Mouse (Mus musculus): Measurements from ENCODE around the gene C8g. TPM values are rescaled to one million over a fixed set of nuclear protein-coding genes. Genes with fewer than 3 reads are reported as not detected.
A peak's percentile ranks its signal among the peaks of the same experiment; 100 is the strongest.

C8g gene
- total and polyA plus RNA-seq, 2 experiments from 2014 or later, result 1.6 to 2.4 TPM

DNA sequence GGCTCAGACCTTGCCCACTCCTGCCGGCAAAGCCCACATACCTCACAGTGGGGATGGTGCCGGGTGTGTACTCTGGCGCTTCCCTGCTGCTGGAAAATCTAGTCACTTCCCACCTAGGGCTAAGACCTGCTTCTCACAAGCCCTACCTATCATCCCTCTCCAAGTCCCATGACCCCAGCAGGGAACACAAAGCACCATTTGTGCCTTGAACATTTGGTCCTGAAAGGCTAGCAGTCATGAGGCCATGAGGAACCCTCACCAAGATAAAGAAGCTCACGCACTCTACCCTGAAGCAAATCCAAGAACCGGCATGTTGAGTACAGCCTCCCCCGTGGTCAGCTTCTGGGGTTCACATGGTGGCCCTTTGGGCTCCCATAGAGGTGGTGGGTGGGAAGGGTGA lies 31.6 kb downstream of the C8g start, which contains the start of gene Ptgds:
TSS of gene Ptgds (minus strand) at position 78 of the 400 bp plus-strand sequence.
- Histone ChIP-seq H3K27me3 (ENCODE audit: control insufficient read depth, insufficient read depth, low read length) (no peaks in the 10 kb centered on the region), H3K9me3 (replicated peaks; ENCODE audit: control insufficient read depth, low read length) (no peaks in the 10 kb centered on the region), H3K4me1 (ENCODE audit: control insufficient read depth, insufficient read depth) (peaks cover 33% of the 10 kb centered on the region), H3K36me3 (replicated peaks; ENCODE audit: control insufficient read depth, insufficient read depth, low read length) (no peaks in the 10 kb centered on the region), H3K4me3 (ENCODE audit: low read depth, low read length) (peak within 1 kb of the TSS; percentile 12), H3K4me2 (ENCODE audit: low read depth, low read length) (peak within 1 kb of the TSS; percentile 55), H3K27ac (ENCODE audit: low read depth) (peak within 1 kb of the TSS; percentile 96), H3K9ac (replicated peaks; ENCODE audit: low read depth, low read length) (peak within 1 kb of the TSS; percentile 29; the same call in 1 of the 2 replicates)
- ATAC-seq (ENCODE audit: insufficient read depth, low read depth) (no peak; the same call in none of the 2 replicates), DNase-seq (ENCODE audit: low spot score) (no peak)
- peak; percentile 66 for TF ChIP-seq EP300 (IDR thresholded peaks at IDR 0.05; ENCODE audit: low read depth)
- TF ChIP-seq CTCF (IDR thresholded peaks at IDR 0.05; ENCODE audit: low read depth), result no peak
- 28% methylated on average over 6 of the region's 6 CpGs for WGBS

DNA sequence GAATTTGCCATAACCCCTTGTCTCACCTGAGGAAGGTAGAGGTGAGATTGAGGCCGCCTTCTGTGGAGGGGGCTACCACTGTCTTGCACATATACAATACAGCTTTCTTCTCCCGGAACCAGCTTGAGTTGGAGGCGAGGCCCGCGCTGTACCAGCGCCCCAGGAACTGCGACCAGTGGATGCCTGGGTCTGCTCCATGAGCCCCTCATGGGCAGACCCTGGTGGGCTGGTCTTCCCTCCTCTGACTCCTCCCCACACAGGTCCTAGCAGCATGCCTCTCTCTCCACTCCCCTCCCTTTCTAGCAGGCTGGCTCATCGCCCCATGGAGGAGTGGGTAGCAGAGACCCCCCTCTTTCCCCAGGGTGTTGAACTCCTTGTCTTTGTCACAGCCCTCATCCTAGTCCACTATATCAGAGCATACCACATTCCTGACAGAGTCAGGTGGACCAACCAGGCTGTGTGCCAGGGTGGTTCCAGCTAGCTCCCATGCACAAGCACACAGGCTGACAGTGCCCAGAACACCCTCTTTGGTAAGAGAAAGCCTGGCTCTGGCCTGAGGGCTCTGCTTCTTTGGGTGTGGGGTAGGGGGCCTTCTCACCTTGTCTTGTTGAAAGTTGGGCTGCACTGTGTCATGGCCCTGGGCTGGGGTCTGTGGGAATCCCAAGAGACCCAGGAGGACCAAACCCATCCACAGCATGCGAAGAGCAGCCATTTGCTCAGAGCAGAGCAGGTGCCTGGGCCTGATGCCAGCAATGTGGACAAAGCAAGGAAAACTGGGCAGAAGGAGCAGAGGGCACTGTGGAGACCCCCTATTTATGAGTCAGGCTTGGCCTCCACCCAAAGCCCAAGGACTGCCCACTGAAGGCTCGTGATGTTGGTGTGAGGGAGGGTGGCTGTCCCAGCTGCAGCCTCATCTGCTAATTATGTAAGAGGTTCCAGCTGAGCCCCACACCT lies 32.3 kb downstream of the C8g start:
- Histone ChIP-seq H3K4me3 (ENCODE audit: low read depth, low read length) (peak overlapping the region; percentile 12), H3K36me3 (replicated peaks; ENCODE audit: control insufficient read depth, insufficient read depth, low read length) (no peaks in the 10 kb centered on the region), H3K4me2 (ENCODE audit: low read depth, low read length) (peak overlapping the region; percentile 55), H3K9me3 (replicated peaks; ENCODE audit: control insufficient read depth, low read length) (no peaks in the 10 kb centered on the region), H3K27ac (ENCODE audit: low read depth) (peak overlapping the region; percentile 96), H3K9ac (replicated peaks; ENCODE audit: low read depth, low read length) (peak overlapping the region; percentile 29; the same call in 1 of the 2 replicates), H3K4me1 (ENCODE audit: control insufficient read depth, insufficient read depth) (peaks cover 33% of the 10 kb centered on the region), H3K27me3 (ENCODE audit: control insufficient read depth, insufficient read depth, low read length) (no peaks in the 10 kb centered on the region)
- TF ChIP-seq CTCF (IDR thresholded peaks at IDR 0.05; ENCODE audit: low read depth) (no peak), EP300 (IDR thresholded peaks at IDR 0.05; ENCODE audit: low read depth) (peak; percentile 60)
- 48% methylated on average over 10 of the region's 10 CpGs for WGBS
- peak; percentile 92 for ATAC-seq (ENCODE audit: insufficient read depth, low read depth)
- DNase-seq (ENCODE audit: low spot score), result peak; percentile 85

DNA sequence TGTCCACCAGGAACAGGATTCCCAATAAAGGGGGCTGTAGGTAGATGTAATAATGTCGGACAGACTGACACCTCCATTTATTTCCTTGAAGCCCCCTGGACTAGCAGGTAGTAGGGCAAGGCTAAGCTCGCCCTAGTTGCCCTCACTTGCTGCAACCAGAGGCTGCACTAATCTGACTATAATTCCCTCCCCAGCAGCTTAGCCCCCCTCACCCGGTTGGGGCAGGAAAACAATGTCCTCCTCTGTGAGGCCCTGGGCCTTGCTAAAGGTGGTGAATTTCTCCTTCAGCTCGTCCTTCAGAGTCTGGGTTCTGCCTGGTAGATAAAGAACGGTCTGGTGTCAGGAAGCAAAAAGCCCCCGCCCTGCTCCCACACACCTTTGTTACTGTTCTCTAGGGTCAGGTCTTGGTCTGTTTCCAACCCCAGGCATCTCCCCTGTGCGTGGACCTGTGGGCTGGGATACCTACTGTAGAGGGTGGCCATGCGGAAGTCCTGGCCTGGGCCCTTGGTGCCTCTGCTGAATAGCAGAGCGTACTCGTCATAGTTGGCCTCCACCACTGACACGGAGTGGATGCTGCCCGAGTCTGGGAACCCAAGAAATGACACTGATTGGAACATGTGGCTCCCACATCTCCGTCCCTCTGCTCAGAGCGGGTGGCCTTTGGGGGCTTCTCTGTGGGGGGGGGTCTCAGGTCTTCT lies 33.8 kb downstream of the C8g start:
- Histone ChIP-seq H3K27me3 (ENCODE audit: control insufficient read depth, insufficient read depth, low read length) (no peaks in the 10 kb centered on the region), H3K9ac (replicated peaks; ENCODE audit: low read depth, low read length) (no peak overlapping the region; the same call in 1 of the 2 replicates), H3K4me1 (ENCODE audit: control insufficient read depth, insufficient read depth) (peaks cover 33% of the 10 kb centered on the region), H3K36me3 (replicated peaks; ENCODE audit: control insufficient read depth, insufficient read depth, low read length) (no peaks in the 10 kb centered on the region), H3K27ac (ENCODE audit: low read depth) (peak overlapping the region; percentile 96), H3K4me3 (ENCODE audit: low read depth, low read length) (no peak overlapping the region), H3K9me3 (replicated peaks; ENCODE audit: control insufficient read depth, low read length) (no peaks in the 10 kb centered on the region), H3K4me2 (ENCODE audit: low read depth, low read length) (peak overlapping the region; percentile 55)
- ATAC-seq (ENCODE audit: insufficient read depth, low read depth) (peak; percentile 34), DNase-seq (ENCODE audit: low spot score) (no peak)
- WGBS, result 49% methylated on average over 14 of the region's 14 CpGs
- TF ChIP-seq EP300 (IDR thresholded peaks at IDR 0.05; ENCODE audit: low read depth) (no peak), CTCF (IDR thresholded peaks at IDR 0.05; ENCODE audit: low read depth) (no peak)

DNA sequence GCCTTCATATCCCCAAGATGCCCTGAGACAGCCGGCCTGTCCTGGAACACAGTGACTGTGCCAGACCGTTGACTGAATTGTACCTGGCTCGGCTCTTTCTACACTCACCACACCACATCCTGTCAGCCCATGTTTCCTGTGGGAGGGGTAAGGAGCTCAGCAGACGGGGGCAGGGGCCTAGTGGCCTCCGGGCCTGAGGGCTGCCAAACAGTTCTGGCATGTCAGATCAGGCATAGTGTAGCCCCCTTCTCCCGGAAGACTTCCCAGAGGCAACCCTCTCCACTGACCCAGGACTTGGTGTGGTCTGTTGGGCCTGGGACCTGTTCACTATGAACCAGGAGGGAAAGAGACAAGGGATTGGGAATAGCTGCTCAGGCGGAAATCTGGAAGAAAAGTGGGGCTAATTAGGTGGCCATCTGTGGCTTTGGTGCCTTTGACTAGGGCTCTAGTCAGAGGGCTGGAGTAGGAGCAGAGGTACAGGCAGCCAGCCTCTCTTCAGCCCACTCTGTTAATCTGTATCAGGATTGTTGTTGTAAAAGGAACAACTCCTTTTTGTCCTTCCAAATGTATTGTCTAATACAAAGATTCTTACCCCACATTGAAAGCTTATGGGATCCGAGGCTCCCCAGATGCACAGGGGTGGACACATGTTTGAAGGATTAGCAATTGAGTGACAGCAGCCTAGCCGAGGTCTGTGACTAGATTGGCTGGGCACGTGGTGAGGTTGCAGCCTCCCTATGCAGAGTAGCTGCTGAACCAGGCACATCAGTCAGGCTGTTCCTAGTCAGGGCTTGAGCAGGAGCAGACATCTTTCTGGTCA lies 35.5 kb downstream of the C8g start:
- Histone ChIP-seq H3K27ac (ENCODE audit: low read depth) (no peak overlapping the region; the same call in 1 of the 2 replicates), H3K36me3 (replicated peaks; ENCODE audit: control insufficient read depth, insufficient read depth, low read length) (no peaks in the 10 kb centered on the region), H3K4me1 (ENCODE audit: control insufficient read depth, insufficient read depth) (peaks cover 41% of the 10 kb centered on the region), H3K9ac (replicated peaks; ENCODE audit: low read depth, low read length) (no peak overlapping the region; the same call in 1 of the 2 replicates), H3K4me3 (ENCODE audit: low read depth, low read length) (no peak overlapping the region), H3K9me3 (replicated peaks; ENCODE audit: control insufficient read depth, low read length) (no peaks in the 10 kb centered on the region), H3K4me2 (ENCODE audit: low read depth, low read length) (no peak overlapping the region; the same call in 1 of the 2 replicates), H3K27me3 (ENCODE audit: control insufficient read depth, insufficient read depth, low read length) (no peaks in the 10 kb centered on the region)
- DNase-seq (ENCODE audit: low spot score) (no peak), ATAC-seq (ENCODE audit: insufficient read depth, low read depth) (no peak)
- 40% methylated on average over 10 of the region's 10 CpGs for WGBS
- no peak for TF ChIP-seq EP300 (IDR thresholded peaks at IDR 0.05; ENCODE audit: low read depth)
- TF ChIP-seq CTCF (IDR thresholded peaks at IDR 0.05; ENCODE audit: low read depth), result no peak

DNA sequence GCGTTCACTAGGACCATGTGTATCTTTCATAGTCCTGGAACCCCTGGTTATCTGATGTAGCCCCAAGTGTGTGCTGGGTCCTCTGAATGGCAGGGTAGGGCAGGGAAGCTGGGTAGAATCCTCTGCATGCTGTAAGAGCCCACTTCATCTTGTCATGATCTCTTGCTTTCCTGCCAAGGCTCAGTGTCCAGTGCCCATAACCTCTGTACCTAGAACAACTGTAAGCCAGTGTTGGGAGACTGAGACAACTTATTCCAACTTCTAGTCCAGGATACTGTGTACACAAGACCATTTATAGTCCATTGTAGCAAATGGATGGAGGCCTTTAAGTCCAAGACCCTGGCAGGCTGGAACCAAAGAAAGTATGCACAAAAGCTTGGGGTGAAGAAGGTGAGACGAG lies 36.3 kb downstream of the C8g start:
- DNase-seq (ENCODE audit: low spot score) (no peak), ATAC-seq (ENCODE audit: insufficient read depth, low read depth) (no peak)
- no peak for TF ChIP-seq EP300 (IDR thresholded peaks at IDR 0.05; ENCODE audit: low read depth)
- no peak for TF ChIP-seq CTCF (IDR thresholded peaks at IDR 0.05; ENCODE audit: low read depth)
- Histone ChIP-seq H3K27ac (ENCODE audit: low read depth) (no peak overlapping the region), H3K9me3 (replicated peaks; ENCODE audit: control insufficient read depth, low read length) (no peaks in the 10 kb centered on the region), H3K27me3 (ENCODE audit: control insufficient read depth, insufficient read depth, low read length) (no peaks in the 10 kb centered on the region), H3K4me3 (ENCODE audit: low read depth, low read length) (no peak overlapping the region), H3K9ac (replicated peaks; ENCODE audit: low read depth, low read length) (no peak overlapping the region), H3K36me3 (replicated peaks; ENCODE audit: control insufficient read depth, insufficient read depth, low read length) (no peaks in the 10 kb centered on the region), H3K4me2 (ENCODE audit: low read depth, low read length) (no peak overlapping the region; the same call in 1 of the 2 replicates), H3K4me1 (ENCODE audit: control insufficient read depth, insufficient read depth) (peaks cover 38% of the 10 kb centered on the region)
- 79% methylated on average over 2 of the region's 2 CpGs for WGBS
